9 mouse cellular contexts compared by ENCODE assay signal in the genomic region with DNA sequence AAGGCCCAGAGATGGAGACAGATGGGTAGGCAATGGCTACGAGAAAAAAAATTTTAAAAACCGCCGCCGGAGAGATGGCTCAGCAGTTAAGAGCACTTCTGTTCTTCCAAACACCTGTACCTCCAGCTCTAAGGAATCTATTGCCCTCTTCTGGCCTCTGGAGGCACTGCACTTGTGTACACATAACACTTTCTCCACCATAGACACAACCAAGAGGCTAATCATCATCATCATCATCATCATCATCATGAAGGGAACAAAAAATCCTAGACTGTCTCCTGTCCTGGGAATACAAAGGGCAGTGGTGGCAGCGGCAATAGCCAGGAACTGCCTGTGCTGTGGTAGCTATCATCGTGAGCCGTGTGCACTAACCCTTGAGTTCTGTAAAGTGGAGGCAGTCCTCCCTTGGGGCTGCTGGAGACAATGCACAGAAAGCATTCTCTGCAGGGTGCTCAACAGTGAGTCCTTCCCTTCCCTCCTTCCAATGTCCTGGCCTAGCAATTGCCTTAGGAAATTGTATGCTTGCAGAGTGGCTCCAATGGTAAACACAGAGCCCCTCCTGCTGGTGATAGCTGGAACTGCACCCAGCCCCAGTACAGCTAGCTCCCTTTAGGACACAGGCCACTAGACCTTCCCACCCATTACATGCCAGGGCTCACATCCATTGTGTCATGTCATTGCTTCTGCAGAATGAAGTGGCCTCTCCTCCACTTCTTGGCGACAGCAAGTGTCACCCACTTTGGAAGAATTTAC. TPM values are rescaled to one million over a fixed set of nuclear protein-coding genes. Genes with fewer than 3 reads are reported as not detected.
DNase-seq lines count a peak whose midpoint lies in the region; ATAC-seq and TF ChIP-seq lines count a peak whose summit lies in the region.
"Had no signal": no experiment of that assay in that cellular context is flagged by ENCODE, and none has a peak within 500 bp of the region (broad histone marks: within the 10 kb centered on the region; RNA-seq: fewer than 3 reads in every experiment).

No protein-coding gene starts in this region.

- H3K27me3 ChIP-seq in forebrain, embryonic 14.5 days (replicated peaks; ENCODE audit: control insufficient read depth, insufficient read depth, low read length) = no peaks in the 10 kb centered on the region
- no peaks in the 10 kb centered on the region for H3K27me3 ChIP-seq in forebrain, embryonic 13.5 days
- no peaks in the 10 kb centered on the region for H3K27me3 ChIP-seq in midbrain, postnatal 0 days (ENCODE audit: insufficient read depth, low read length)
- no peaks in the 10 kb centered on the region for H3K27me3 ChIP-seq in stomach, embryonic 14.5 days (ENCODE audit: control insufficient read depth, insufficient read depth, low read length)
- H3K27me3 ChIP-seq: stomach, embryonic 15.5 days had no signal

- 73% methylated on average over 8 of the region's 8 CpGs for WGBS in forebrain, embryonic 14.5 days
- 68% methylated on average over 8 of the region's 8 CpGs for WGBS in forebrain, embryonic 13.5 days
- 79% methylated on average over 8 of the region's 8 CpGs for WGBS in midbrain, postnatal 0 days
- 60% methylated on average over 8 of the region's 8 CpGs for WGBS in stomach, embryonic 14.5 days

- ATAC-seq in forebrain, embryonic 14.5 days = no peak
- no peak for ATAC-seq in forebrain, embryonic 13.5 days
- no peak for ATAC-seq in midbrain, postnatal 0 days (ENCODE audit: low FRiP score)
- peak; percentile 37; the same call in 1 of the 2 replicates for ATAC-seq in stomach, embryonic 14.5 days (ENCODE audit: insufficient number of reproducible peaks, insufficient read depth, low FRiP score, low read depth)

- H3K27ac ChIP-seq in forebrain, embryonic 14.5 days (ENCODE audit: low read depth, low read length) = no peak overlapping the region
- H3K27ac ChIP-seq in forebrain, embryonic 13.5 days = no peak overlapping the region
- no peak overlapping the region for H3K27ac ChIP-seq in midbrain, postnatal 0 days (ENCODE audit: low read depth, low read length)
- no peak overlapping the region for H3K27ac ChIP-seq in stomach, embryonic 14.5 days (ENCODE audit: low read length)
- H3K27ac ChIP-seq: stomach, embryonic 15.5 days had no signal

- H3K9ac ChIP-seq in forebrain, embryonic 14.5 days (ENCODE audit: low read length) = no peak overlapping the region
- no peak overlapping the region for H3K9ac ChIP-seq in forebrain, embryonic 13.5 days
- no peak overlapping the region for H3K9ac ChIP-seq in midbrain, postnatal 0 days (replicated peaks; ENCODE audit: low read length, poor library complexity, severe bottlenecking)
- no peak overlapping the region for H3K9ac ChIP-seq in stomach, embryonic 14.5 days (replicated peaks; ENCODE audit: low read depth, low read length)
- H3K9ac ChIP-seq: stomach, embryonic 15.5 days had no signal

- H3K4me2 ChIP-seq in forebrain, embryonic 14.5 days (ENCODE audit: low read length) = no peak overlapping the region
- no peak overlapping the region for H3K4me2 ChIP-seq in forebrain, embryonic 13.5 days
- H3K4me2 ChIP-seq in midbrain, postnatal 0 days (ENCODE audit: low read depth, low read length, poor library complexity, severe bottlenecking) = no peak overlapping the region
- H3K4me2 ChIP-seq in stomach, embryonic 14.5 days (replicated peaks; ENCODE audit: low read depth, low read length) = no peak overlapping the region
- H3K4me2 ChIP-seq: stomach, embryonic 15.5 days had no signal

- intact Hi-C loops in left cerebral cortex, postnatal 14 days (cut with DNase I) = loop anchor here (2.0 to 10.0 kb wide), 2 partner anchors 47 to 129 kb away; no protein-coding TSS in a partner anchor

- H3K36me3 ChIP-seq in forebrain, embryonic 14.5 days (ENCODE audit: control insufficient read depth, insufficient read depth, low read length) = peaks cover 41% of the 10 kb centered on the region
- peaks cover 49% of the 10 kb centered on the region for H3K36me3 ChIP-seq in forebrain, embryonic 13.5 days (ENCODE audit: poor library complexity, severe bottlenecking)
- peaks cover 28% of the 10 kb centered on the region for H3K36me3 ChIP-seq in midbrain, postnatal 0 days (ENCODE audit: insufficient read depth, low read length)
- H3K36me3 ChIP-seq in stomach, embryonic 14.5 days (ENCODE audit: control insufficient read depth, insufficient read depth, low read length) = peaks cover 27% of the 10 kb centered on the region

- no peaks in the 10 kb centered on the region for H3K4me1 ChIP-seq in forebrain, embryonic 14.5 days (ENCODE audit: control insufficient read depth, insufficient read depth, low read length)
- no peaks in the 10 kb centered on the region for H3K4me1 ChIP-seq in forebrain, embryonic 13.5 days
- H3K4me1 ChIP-seq in midbrain, postnatal 0 days (ENCODE audit: insufficient read depth, low read length) = no peaks in the 10 kb centered on the region
- H3K4me1 ChIP-seq in stomach, embryonic 14.5 days (ENCODE audit: control insufficient read depth, insufficient read depth, low read length) = no peaks in the 10 kb centered on the region
- H3K4me1 ChIP-seq: stomach, embryonic 15.5 days had no signal

- peaks cover 6% of the 10 kb centered on the region; the same call in 1 of the 2 replicates for H3K9me3 ChIP-seq in forebrain, embryonic 14.5 days (replicated peaks; ENCODE audit: control insufficient read depth, low read length)
- H3K9me3 ChIP-seq in forebrain, embryonic 13.5 days (replicated peaks) = peaks cover 13% of the 10 kb centered on the region
- H3K9me3 ChIP-seq in midbrain, postnatal 0 days (ENCODE audit: low read length) = no peaks in the 10 kb centered on the region; the same call in 1 of the 2 replicates
- H3K9me3 ChIP-seq in stomach, embryonic 14.5 days (ENCODE audit: control insufficient read depth, low read depth, low read length) = no peaks in the 10 kb centered on the region
- H3K9me3 ChIP-seq: stomach, embryonic 15.5 days had no signal

- peak; percentile 44 for DNase-seq in forebrain, embryonic 14.5 days (ENCODE audit: low spot score)
- DNase-seq in adipocyte (ENCODE audit: low spot score) = peak; percentile 76
- DNase-seq in forelimb bud, embryonic 11.5 days (ENCODE audit: low read depth, low spot score) = peak; percentile 57
- DNase-seq in induced T-regulatory cell, adult 2 months (ENCODE audit: low read depth) = peak; percentile 92
- peak; percentile 73 to 78 for DNase-seq in left cerebral cortex, postnatal 14 days (ENCODE audit: low spot score in 2 of 2)
- DNase-seq in midbrain, postnatal 0 days (ENCODE audit: low spot score) = peak; percentile 40

- TF ChIP-seq CTCF in midbrain, postnatal 0 days (IDR thresholded peaks at IDR 0.05) = peak; percentile 74

- no peak overlapping the region for H3K4me3 ChIP-seq in forebrain, embryonic 14.5 days (ENCODE audit: low read depth, low read length)
- H3K4me3 ChIP-seq in forebrain, embryonic 13.5 days = no peak overlapping the region
- H3K4me3 ChIP-seq in midbrain, postnatal 0 days (ENCODE audit: low read depth, low read length) = no peak overlapping the region
- H3K4me3 ChIP-seq in stomach, embryonic 14.5 days (ENCODE audit: low read depth, low read length) = no peak overlapping the region
- H3K4me3 ChIP-seq: stomach, embryonic 15.5 days had no signal

RNA-seq across cellular contexts. Expression of gene Ppp1r8, which starts 19.2 kb away (rescaled TPM):
- polyA plus RNA-seq in forebrain, embryonic 14.5 days (2014; fragmentation: Nextera tagmentation; extraction: Ambion mirVana) = 101 and 120 TPM in 2 replicates
- 62.5 and 70.5 TPM in 2 replicates for polyA plus RNA-seq in forebrain, embryonic 13.5 days (2015; fragmentation: Nextera tagmentation; extraction: Ambion mirVana)
- 10 to 100 TPM; 41.8 to 43.1 TPM for total RNA-seq in left cerebral cortex, postnatal 14 days (2021)
- 55.1 and 59.6 TPM in 2 replicates for total RNA-seq in midbrain, postnatal 0 days (2014; rRNA removed)
- polyA plus RNA-seq in midbrain, postnatal 0 days (2015; fragmentation: Nextera tagmentation; extraction: Ambion mirVana) = 42.2 and 45.0 TPM in 2 replicates
- 55.9 and 57.9 TPM in 2 replicates for polyA plus RNA-seq in stomach, embryonic 14.5 days (2014; fragmentation: Nextera tagmentation; extraction: Ambion mirVana)

RNA-seq across cellular contexts. Expression of gene Themis2, which starts 27.6 kb away (rescaled TPM):
- 0.42 and 0.45 TPM in 2 replicates for polyA plus RNA-seq in forebrain, embryonic 14.5 days (2014; fragmentation: Nextera tagmentation; extraction: Ambion mirVana)
- polyA plus RNA-seq in forebrain, embryonic 13.5 days (2015; fragmentation: Nextera tagmentation; extraction: Ambion mirVana) = 0.20 and 0.26 TPM in 2 replicates
- total RNA-seq in left cerebral cortex, postnatal 14 days (2021) = under 1 TPM; 0.90 to 0.97 TPM
- total RNA-seq in midbrain, postnatal 0 days (2014; rRNA removed) = 0.28 and 0.49 TPM in 2 replicates
- 0.49 and 0.75 TPM in 2 replicates for polyA plus RNA-seq in midbrain, postnatal 0 days (2015; fragmentation: Nextera tagmentation; extraction: Ambion mirVana)
- polyA plus RNA-seq in stomach, embryonic 14.5 days (2014; fragmentation: Nextera tagmentation; extraction: Ambion mirVana) = 1.1 and 1.9 TPM in 2 replicates

RNA-seq across cellular contexts. Expression of gene Rpa2, which starts 55.7 kb away (rescaled TPM):
- polyA plus RNA-seq in forebrain, embryonic 14.5 days (2014; fragmentation: Nextera tagmentation; extraction: Ambion mirVana) = 79.1 and 89.1 TPM in 2 replicates
- 114 and 123 TPM in 2 replicates for polyA plus RNA-seq in forebrain, embryonic 13.5 days (2015; fragmentation: Nextera tagmentation; extraction: Ambion mirVana)
- total RNA-seq in left cerebral cortex, postnatal 14 days (2021) = 10 to 100 TPM; 12.1 to 13.3 TPM
- 17.1 and 18.9 TPM in 2 replicates for total RNA-seq in midbrain, postnatal 0 days (2014; rRNA removed)
- polyA plus RNA-seq in midbrain, postnatal 0 days (2015; fragmentation: Nextera tagmentation; extraction: Ambion mirVana) = 28.4 and 29.8 TPM in 2 replicates
- polyA plus RNA-seq in stomach, embryonic 14.5 days (2014; fragmentation: Nextera tagmentation; extraction: Ambion mirVana) = 102 and 105 TPM in 2 replicates

Comparison
In these comparisons a context has a peak if more than half of its experiments do, and no peak if none do; other contexts are left out.
1. DNase-seq: peak in every context shown above with its lines; median percentile 92 in induced T-regulatory cell, adult 2 months; 76 in adipocyte; 76 in left cerebral cortex, postnatal 14 days; 57 in forelimb bud, embryonic 11.5 days; 44 in forebrain, embryonic 14.5 days; 40 in midbrain, postnatal 0 days.